Mouse (Mus musculus): ENCODE results near the gene Ift20.
A peak's percentile ranks its signal among the peaks of the same experiment; 100 is the strongest.

Ift20 gene

DNA sequence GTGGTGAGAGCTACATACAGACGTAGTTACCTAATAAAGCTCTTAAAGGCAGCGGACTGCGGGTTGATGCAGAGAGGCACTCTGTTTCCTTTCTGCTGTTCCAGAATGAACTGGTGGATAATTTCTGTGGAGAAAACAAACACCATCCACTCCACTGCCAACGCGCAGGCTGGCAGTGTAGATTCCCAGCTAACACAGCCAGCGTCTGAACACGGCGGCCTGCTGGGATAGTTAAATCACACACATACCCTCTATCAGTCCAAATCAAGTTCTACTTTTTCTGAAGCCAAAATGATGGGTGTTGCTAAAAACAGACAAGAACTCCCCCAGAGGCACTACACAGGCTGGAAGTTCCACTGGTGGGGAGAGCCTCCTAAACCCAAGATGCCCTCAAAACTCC lies 35.3 kb downstream of the Ift20 start:
- no peak for TF ChIP-seq GATA4 (IDR thresholded peaks at IDR 0.05; ENCODE audit: insufficient replicate concordance, low read length)

DNA sequence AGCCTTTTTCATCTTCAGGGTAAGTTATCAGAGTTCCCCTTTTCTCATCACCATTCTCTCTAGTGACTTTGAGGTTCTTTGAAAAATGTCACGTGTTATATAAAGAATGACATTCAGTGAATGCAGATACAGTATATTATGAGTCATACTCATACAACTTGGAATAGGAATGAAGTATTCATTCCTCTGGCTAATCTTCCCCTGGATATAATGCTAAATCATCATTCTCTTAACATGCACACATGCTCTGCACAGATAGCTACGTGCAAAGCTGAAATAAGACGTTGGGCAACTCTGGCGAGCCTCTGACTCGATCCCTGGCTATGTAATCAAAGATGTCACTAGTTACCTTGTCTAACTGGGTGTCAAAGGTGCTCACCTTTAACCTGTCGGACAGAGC lies 35.7 kb downstream of the Ift20 start:
- TF ChIP-seq GATA4 (IDR thresholded peaks at IDR 0.05; ENCODE audit: insufficient replicate concordance, low read length) = no peak

DNA sequence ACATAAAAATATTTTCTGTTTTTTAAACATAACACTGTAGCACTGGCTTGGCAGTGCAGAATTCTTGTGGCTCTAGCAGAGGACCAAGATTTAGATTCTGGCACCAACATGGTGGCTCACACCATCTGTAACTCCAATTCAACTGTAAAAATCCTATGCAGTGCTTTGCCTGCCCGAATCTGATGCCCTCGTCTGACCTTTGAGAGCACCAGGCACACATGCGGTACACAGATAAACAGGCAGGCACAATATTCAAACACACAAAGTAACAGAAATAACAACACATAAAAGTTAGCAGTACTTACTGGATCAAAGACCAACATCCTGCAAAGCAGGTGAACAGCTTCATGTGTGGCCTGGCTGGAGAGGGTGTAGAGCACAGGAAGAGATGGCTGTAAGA lies 38.4 kb downstream of the Ift20 start:
- no peak for TF ChIP-seq GATA4 (IDR thresholded peaks at IDR 0.05; ENCODE audit: insufficient replicate concordance, low read length)

DNA sequence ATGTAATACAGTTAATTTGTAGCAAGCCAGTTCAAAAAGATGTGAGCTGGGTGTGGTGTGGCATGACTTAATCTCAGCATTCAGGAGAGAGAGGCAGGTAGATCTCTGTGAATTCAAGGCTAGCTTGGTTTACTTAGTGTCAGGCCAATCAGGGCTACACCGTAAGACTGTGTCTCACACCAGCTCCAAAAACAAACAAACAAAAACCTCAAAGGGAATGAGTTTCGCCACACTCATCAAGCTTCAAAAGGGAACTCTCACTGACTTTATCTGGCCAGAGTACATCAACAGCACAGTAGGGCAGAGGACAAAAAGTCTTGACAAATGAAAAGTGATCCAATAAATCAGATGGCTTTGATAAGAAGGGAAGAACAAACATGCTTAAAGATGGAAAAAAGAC lies 38.8 kb downstream of the Ift20 start:
- 0 out of 2 replicates have a peak, but pooled peaks have one; percentile 5 for TF ChIP-seq GATA4 (IDR thresholded peaks at IDR 0.05; ENCODE audit: insufficient replicate concordance, low read length)

DNA sequence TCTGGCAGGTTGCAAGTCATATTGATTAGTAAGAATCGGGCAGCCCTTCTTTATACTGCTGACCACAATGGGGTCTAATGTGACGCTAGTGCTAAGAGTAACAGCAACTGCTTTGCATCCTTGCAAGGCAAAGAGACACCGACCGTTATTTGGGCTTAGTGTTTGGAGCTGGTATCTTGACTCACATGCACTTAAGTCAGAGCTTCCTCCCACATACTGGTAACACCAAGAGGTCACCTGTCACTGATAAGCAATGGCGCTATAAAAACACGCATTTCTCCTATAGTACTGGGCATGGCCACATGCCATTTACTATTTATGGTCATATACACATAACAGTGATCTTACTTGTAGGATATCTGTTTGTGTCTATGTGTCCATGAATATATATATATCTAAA lies 46.7 kb downstream of the Ift20 start:
- TF ChIP-seq GATA4 (IDR thresholded peaks at IDR 0.05; ENCODE audit: insufficient replicate concordance, low read length) = no peak

DNA sequence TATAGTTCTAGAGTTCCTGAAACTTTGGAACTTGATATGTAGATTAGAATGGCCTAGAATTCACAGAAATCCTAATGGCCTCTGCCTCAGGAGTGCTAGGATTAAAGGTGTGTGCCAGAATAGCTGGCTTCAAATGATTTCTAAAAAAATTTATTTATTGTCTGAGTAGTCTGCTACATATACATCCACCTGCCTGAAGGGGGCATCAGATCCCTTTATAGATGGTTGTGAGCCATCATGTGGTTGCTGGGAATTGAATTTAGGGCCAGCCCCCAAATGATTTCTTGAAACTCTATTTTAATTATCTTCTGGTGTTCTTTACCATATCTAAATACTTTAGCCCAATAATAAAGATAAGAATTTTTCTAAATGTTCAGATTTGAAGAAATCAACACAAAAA lies 49.9 kb downstream of the Ift20 start:
- no peak for TF ChIP-seq GATA4 (IDR thresholded peaks at IDR 0.05; ENCODE audit: insufficient replicate concordance, low read length)
